Mouse (Mus musculus): ENCODE measurements around the gene Zfp9. TPM values are rescaled to one million over a fixed set of nuclear protein-coding genes. Genes with fewer than 3 reads are reported as not detected.

The Zfp9 gene
- polyA plus RNA-seq (2014; fragmentation: Nextera tagmentation; extraction: Ambion mirVana): 7.7 and 9.2 TPM in 2 replicates

DNA sequence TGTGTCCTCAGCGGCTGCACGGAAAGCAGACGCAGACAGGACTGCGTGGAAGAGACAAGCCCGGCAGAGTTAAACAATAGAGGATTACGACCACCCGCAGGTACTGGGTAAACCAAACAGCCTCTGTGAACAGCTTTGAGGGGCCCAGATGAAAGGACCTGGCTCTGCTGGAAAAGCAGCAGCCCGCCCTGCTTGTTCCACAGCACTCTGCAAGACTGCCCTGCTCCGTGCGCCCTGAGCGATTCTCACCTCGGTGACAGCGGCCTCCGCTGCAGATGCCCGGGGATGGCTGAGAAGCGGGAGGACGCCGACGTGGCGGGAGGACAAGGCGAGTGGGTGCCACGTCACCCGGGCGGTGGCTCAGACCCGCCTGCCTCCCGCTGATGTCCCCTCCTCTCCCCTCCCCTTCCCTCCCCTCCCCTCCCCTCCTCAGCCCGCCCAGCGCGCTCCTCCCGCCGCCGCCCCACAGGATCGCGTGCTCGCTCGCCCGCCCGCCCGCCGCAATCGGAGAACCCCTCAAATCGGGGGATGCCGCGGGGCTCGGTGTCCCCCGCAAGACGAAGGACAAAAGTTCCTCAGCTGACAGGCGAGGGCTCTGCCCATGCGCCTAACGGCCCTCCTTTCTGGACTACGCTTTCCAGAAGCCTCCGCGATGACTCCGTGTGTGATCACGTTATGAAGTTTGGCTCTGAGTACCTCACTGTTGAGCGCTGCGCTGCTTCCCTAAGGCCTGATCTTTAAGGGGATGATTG, at the start of gene Zfp9:
Gene Zfp9, minus strand, starts transcription at position 364 of the 752 bp plus-strand sequence.
- ATAC-seq: peak; percentile 87
- WGBS: under 1% methylated on average over 43 of the region's 57 CpGs
- H3K4me1 ChIP-seq (ENCODE audit: control insufficient read depth, insufficient read depth, low read length): peaks cover 9% of the 10 kb centered on the region
- peaks cover 48% of the 10 kb centered on the region for H3K27me3 ChIP-seq (replicated peaks; ENCODE audit: control insufficient read depth, insufficient read depth, low read length)
- H3K9ac ChIP-seq (ENCODE audit: low read length): peak within 1 kb of the TSS; percentile 65
- peak within 1 kb of the TSS; percentile 83 for H3K27ac ChIP-seq (ENCODE audit: low read depth, low read length)
- H3K4me3 ChIP-seq (ENCODE audit: low read depth, low read length): peak within 1 kb of the TSS; percentile 52
- H3K36me3 ChIP-seq (ENCODE audit: control insufficient read depth, insufficient read depth, low read length): no peaks in the 10 kb centered on the region
- DNase-seq (ENCODE audit: low spot score): peak; percentile 87
- H3K9me3 ChIP-seq (replicated peaks; ENCODE audit: control insufficient read depth, low read length): no peaks in the 10 kb centered on the region
- H3K4me2 ChIP-seq (ENCODE audit: low read length): peak within 1 kb of the TSS; percentile 65

DNA sequence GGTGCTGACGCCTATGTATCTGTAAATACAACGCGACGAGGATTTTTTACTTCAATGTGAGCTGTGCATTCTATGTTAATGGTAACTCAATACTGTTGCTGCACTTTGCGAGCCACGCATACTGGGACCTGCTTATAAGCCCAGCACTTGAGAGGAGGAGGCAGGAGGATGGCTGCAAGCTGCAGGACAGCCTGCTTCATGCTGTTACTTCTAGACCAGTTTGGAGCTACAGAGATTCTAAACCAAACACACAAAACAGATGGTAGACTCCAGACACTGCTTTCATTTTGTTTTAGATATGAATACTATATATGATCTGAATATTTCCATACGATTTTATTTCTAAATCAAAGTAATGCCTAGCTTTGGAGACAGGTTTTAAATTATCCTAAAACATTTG, 41.5 kb upstream of the Zfp9 start:
- WGBS: 90% methylated on average over 7 of the region's 7 CpGs

DNA sequence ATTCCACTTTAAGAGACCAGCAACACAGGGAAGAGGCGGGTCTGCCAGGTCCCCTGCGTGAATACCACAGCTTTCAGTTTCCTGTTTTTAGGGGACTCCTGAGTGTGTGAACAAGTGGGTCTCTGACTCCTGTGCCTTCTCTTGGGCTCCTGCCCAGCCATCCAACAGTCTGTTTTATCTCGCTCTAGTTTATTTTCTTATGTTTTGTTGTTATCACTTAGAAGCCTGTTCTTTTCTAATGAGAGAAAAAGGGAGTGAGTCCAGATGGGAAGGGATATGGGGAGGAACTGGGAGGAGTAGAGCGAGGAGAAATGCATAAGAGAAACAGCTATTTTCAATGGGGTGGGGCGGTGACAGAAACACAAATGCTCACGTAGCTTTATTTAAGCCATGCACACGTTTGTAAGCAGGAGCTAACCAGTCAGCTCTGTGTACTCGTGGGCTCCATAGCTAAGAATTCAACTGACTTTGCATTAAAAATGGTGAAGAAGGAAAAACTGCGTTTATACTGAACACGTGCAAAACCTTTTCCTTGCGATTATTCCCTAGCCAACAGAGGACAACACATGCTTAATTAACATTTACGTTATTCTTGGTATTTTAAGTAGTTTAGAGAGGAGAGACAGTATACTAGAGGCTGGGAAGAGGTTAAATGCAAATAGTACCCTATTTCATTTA, 34.4 kb upstream of the Zfp9 start:
- H3K4me1 ChIP-seq (ENCODE audit: control insufficient read depth, insufficient read depth, low read length): no peaks in the 10 kb centered on the region
- no peaks in the 10 kb centered on the region for H3K9me3 ChIP-seq (replicated peaks; ENCODE audit: control insufficient read depth, low read length)
- no peak overlapping the region for H3K4me2 ChIP-seq (ENCODE audit: low read length)
- no peak for DNase-seq (ENCODE audit: low spot score)
- no peak overlapping the region for H3K4me3 ChIP-seq (ENCODE audit: low read depth, low read length)
- ATAC-seq: no peak
- no peaks in the 10 kb centered on the region for H3K27me3 ChIP-seq (replicated peaks; ENCODE audit: control insufficient read depth, insufficient read depth, low read length)
- H3K9ac ChIP-seq (ENCODE audit: low read length): no peak overlapping the region
- peaks cover 65% of the 10 kb centered on the region for H3K36me3 ChIP-seq (ENCODE audit: control insufficient read depth, insufficient read depth, low read length)
- no peak overlapping the region for H3K27ac ChIP-seq (ENCODE audit: low read depth, low read length)
- WGBS: 94% methylated on average over 12 of the region's 12 CpGs

More for the DNA sequence above, 41.5 kb upstream of the Zfp9 start:
- Histone ChIP-seq H3K36me3 (ENCODE audit: control insufficient read depth, insufficient read depth, low read length) (peaks cover 88% of the 10 kb centered on the region), H3K4me1 (ENCODE audit: control insufficient read depth, insufficient read depth, low read length) (no peaks in the 10 kb centered on the region), H3K4me2 (ENCODE audit: low read length) (no peak overlapping the region), H3K27me3 (replicated peaks; ENCODE audit: control insufficient read depth, insufficient read depth, low read length) (no peaks in the 10 kb centered on the region), H3K9me3 (replicated peaks; ENCODE audit: control insufficient read depth, low read length) (no peaks in the 10 kb centered on the region), H3K27ac (ENCODE audit: low read depth, low read length) (no peak overlapping the region), H3K4me3 (ENCODE audit: low read depth, low read length) (no peak overlapping the region), H3K9ac (ENCODE audit: low read length) (no peak overlapping the region)
- no peak for DNase-seq (ENCODE audit: low spot score)
- no peak for ATAC-seq

DNA sequence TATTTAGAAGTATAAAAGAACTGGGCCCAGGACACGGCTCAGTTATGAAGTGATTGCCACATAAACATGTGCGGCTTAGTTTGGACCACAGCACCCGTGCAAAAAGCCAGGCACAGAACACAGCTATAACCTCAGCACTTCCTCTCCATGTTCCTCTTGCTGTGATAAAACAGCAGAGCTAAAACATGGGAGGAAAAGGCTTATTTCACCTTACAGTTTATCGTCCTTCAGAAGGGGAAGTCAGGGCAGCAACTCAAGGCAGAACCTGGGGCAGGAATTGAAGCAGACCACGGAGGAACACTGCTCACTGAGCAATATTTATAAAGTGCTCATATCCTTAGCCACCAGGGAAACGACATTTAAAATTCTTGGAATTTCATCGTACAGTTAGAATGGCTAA, 19.9 kb upstream of the Zfp9 start:
- H3K36me3 ChIP-seq (ENCODE audit: control insufficient read depth, insufficient read depth, low read length): peaks cover 13% of the 10 kb centered on the region
- WGBS: 89% methylated on average over 7 of the region's 7 CpGs
- H3K4me1 ChIP-seq (ENCODE audit: control insufficient read depth, insufficient read depth, low read length): no peaks in the 10 kb centered on the region
- H3K27ac ChIP-seq (ENCODE audit: low read depth, low read length): no peak overlapping the region
- no peak for ATAC-seq
- H3K4me2 ChIP-seq (ENCODE audit: low read length): no peak overlapping the region
- DNase-seq (ENCODE audit: low spot score): no peak
- H3K9ac ChIP-seq (ENCODE audit: low read length): no peak overlapping the region
- H3K27me3 ChIP-seq (replicated peaks; ENCODE audit: control insufficient read depth, insufficient read depth, low read length): no peaks in the 10 kb centered on the region
- no peak overlapping the region for H3K4me3 ChIP-seq (ENCODE audit: low read depth, low read length)
- no peaks in the 10 kb centered on the region for H3K9me3 ChIP-seq (replicated peaks; ENCODE audit: control insufficient read depth, low read length)

DNA sequence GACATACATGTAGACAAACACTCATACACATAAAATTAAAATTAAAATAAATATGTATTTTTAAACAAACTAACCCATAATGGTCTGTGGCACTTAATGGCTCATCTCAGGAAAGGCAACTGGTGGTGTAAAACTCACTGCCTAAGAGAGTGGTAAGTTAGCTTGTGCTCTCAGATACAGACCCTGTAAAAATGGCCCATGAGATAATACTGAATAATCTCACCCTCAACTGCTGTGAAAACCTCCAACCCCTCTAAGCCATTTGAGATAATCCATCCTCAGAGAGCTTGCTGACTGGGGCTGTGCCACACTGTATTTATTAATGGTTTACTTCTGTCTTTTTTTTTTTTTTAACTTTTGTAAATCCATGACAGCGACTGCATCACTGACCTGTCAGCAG, 3.0 kb upstream of the Zfp9 start:
- Histone ChIP-seq H3K27me3 (replicated peaks; ENCODE audit: control insufficient read depth, insufficient read depth, low read length) (peaks cover 30% of the 10 kb centered on the region), H3K9me3 (replicated peaks; ENCODE audit: control insufficient read depth, low read length) (no peaks in the 10 kb centered on the region), H3K4me3 (ENCODE audit: low read depth, low read length) (no peak overlapping the region), H3K4me1 (ENCODE audit: control insufficient read depth, insufficient read depth, low read length) (peaks cover 8% of the 10 kb centered on the region), H3K4me2 (ENCODE audit: low read length) (no peak overlapping the region), H3K9ac (ENCODE audit: low read length) (no peak overlapping the region), H3K36me3 (ENCODE audit: control insufficient read depth, insufficient read depth, low read length) (no peaks in the 10 kb centered on the region), H3K27ac (ENCODE audit: low read depth, low read length) (no peak overlapping the region)
- ATAC-seq: no peak
- WGBS: 75% methylated on average over 1 of the region's 1 CpGs
- DNase-seq (ENCODE audit: low spot score): no peak

DNA sequence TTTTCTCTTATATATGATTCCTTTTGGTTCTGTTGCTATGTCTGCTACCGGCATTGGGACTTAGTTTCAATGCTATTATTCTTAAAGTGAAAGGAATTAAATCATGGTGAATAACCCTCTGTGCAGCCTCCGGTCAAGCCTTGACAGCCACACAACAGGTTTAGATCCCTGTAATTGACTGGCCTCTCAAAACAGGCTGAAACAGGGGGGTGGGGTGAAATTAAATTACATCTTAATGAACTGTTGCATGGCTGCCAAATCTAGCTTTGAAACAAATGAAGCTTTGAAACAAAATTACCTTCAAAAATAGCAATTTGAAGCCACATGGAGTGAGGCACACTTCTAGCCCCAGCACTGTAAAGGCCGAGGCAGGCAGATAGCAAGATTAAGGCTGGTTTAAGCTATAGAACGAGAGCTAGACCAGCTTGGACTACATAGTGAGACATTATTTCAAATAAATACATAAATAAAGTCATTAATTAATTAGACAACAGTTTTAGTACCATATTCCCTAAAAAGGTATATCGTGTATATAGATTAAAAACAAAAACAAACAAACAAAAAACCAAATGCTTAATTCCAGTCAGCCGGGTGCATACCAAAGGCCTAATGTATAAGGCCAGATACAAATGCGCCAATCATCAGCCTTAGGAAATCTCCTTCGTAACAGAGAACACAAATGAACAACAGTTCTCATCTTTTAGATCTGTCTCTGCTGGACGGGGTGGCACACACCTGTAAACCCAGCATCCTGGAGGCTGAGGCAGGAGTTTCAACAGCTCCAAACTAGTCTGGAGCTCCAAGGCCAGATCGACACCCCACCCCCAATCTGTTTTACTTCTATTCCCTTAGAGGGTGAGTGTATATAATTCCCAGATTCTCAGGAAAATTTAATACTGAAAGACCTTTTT, 990 bp downstream of the Zfp9 start:
- peak; percentile 88 for DNase-seq (ENCODE audit: low spot score)

DNA sequence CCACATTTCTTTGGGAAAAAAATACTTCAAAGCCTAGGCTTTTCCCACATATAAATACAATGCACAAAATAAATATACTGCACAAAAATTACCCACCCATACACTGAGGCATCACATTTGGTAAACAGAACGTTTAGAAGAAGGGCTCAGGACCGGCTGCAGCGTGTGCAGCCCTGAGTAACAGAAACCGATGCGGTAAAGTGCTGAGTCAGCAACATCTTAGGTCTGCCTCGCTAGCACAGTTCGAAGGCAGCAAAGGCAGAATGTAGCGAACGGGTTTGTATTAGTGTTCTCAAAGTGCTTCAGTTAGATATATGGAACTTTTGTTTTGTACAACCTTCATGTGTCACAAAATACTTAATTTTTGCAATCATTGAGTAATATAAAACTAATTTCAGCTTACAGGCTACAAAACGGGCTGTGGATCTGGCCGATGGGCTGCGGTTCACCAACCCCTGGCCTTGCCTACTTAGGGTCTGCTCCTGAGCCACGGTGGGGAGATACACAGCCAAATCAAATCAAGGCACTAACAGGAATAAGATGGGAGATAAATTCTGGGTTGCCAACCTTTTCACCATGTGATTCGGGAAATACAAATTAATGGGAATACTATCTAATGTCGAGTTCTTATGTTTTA, 16.9 kb downstream of the Zfp9 start:
- WGBS: 82% methylated on average over 15 of the region's 15 CpGs
- H3K36me3 ChIP-seq (ENCODE audit: control insufficient read depth, insufficient read depth, low read length): peaks cover 26% of the 10 kb centered on the region
- no peaks in the 10 kb centered on the region for H3K9me3 ChIP-seq (replicated peaks; ENCODE audit: control insufficient read depth, low read length)
- no peaks in the 10 kb centered on the region for H3K4me1 ChIP-seq (ENCODE audit: control insufficient read depth, insufficient read depth, low read length)
- ATAC-seq (no peak), DNase-seq (ENCODE audit: low spot score) (no peak)
- no peak overlapping the region for H3K9ac ChIP-seq (ENCODE audit: low read length)
- H3K4me2 ChIP-seq (ENCODE audit: low read length): no peak overlapping the region
- no peaks in the 10 kb centered on the region for H3K27me3 ChIP-seq (replicated peaks; ENCODE audit: control insufficient read depth, insufficient read depth, low read length)
- no peak overlapping the region for H3K27ac ChIP-seq (ENCODE audit: low read depth, low read length)
- no peak overlapping the region for H3K4me3 ChIP-seq (ENCODE audit: low read depth, low read length)

More for the DNA sequence above, 990 bp downstream of the Zfp9 start:
- H3K4me3 ChIP-seq (ENCODE audit: low read depth, low read length): peak overlapping the region; percentile 52
- H3K4me2 ChIP-seq (ENCODE audit: low read length): peak overlapping the region; percentile 65
- H3K27me3 ChIP-seq (replicated peaks; ENCODE audit: control insufficient read depth, insufficient read depth, low read length): peaks cover 45% of the 10 kb centered on the region
- ATAC-seq: peak; percentile 50
- H3K9me3 ChIP-seq (replicated peaks; ENCODE audit: control insufficient read depth, low read length): no peaks in the 10 kb centered on the region
- peak overlapping the region; percentile 65 for H3K9ac ChIP-seq (ENCODE audit: low read length)
- H3K27ac ChIP-seq (ENCODE audit: low read depth, low read length): 0 out of 2 replicates have a peak overlapping the region, but pooled peaks have one; percentile 83
- 7% methylated on average over 10 of the region's 10 CpGs for WGBS
- H3K4me1 ChIP-seq (ENCODE audit: control insufficient read depth, insufficient read depth, low read length): peaks cover 9% of the 10 kb centered on the region
- H3K36me3 ChIP-seq (ENCODE audit: control insufficient read depth, insufficient read depth, low read length): no peaks in the 10 kb centered on the region

DNA sequence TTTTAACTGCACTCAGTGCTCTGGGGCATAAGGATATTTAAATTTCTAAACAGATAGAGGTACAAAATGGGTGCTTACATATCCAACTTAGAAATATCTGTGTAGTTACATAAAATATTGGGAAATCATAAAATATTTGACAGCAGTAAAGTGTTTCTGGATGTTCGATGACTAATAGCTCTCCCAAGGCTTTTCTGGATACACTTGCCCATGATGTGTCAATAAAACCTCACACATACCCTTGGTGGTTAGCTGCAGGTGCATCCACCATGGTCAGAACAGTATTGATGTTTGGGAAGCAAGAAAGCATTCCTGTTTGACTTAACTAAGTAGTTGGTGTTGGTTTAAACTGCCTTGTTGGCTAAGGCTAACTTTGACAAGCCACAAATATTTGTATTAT, 21.4 kb downstream of the Zfp9 start:
- no peaks in the 10 kb centered on the region for H3K9me3 ChIP-seq (replicated peaks; ENCODE audit: control insufficient read depth, low read length)
- no peak for ATAC-seq
- H3K4me2 ChIP-seq (ENCODE audit: low read length): no peak overlapping the region
- no peak overlapping the region for H3K27ac ChIP-seq (ENCODE audit: low read depth, low read length)
- H3K36me3 ChIP-seq (ENCODE audit: control insufficient read depth, insufficient read depth, low read length): no peaks in the 10 kb centered on the region
- WGBS: 93% methylated on average over 1 of the region's 1 CpGs
- DNase-seq (ENCODE audit: low spot score): no peak
- H3K27me3 ChIP-seq (replicated peaks; ENCODE audit: control insufficient read depth, insufficient read depth, low read length): no peaks in the 10 kb centered on the region
- no peak overlapping the region for H3K9ac ChIP-seq (ENCODE audit: low read length)
- H3K4me1 ChIP-seq (ENCODE audit: control insufficient read depth, insufficient read depth, low read length): 0 out of 2 replicates have a peak, but pooled peaks cover 5% of the 10 kb centered on the region
- H3K4me3 ChIP-seq (ENCODE audit: low read depth, low read length): no peak overlapping the region
